Mouse (Mus musculus) cortical plate, adult 2 months (tissue): ENCODE measurements around the gene H2-T24.
"Not testable (repeated sequence)": the region's sequence is repeated elsewhere in the genome, so short reads cannot be mapped to it uniquely, and the experiment has no call there.

Source experiments
- CTCF ChIP-seq: fragments of 200-500 bp; IDR thresholded peaks from 2 replicates; pipeline ENCODE4 v1.5.1; 2011; ENCODE audit warnings: mild to moderate bottlenecking, control low read depth, low read length; ENCODE audit not compliant: insufficient read depth; ENCODE audit errors: extremely low read depth
- POLR2A ChIP-seq: fragments of 200-500 bp; IDR thresholded peaks from 2 replicates; pipeline ENCODE4 v1.6.1; 2011; ENCODE audit warnings: mild to moderate bottlenecking, low read length, control low read depth; ENCODE audit not compliant: insufficient read depth; ENCODE audit errors: extremely low read depth

DNA sequence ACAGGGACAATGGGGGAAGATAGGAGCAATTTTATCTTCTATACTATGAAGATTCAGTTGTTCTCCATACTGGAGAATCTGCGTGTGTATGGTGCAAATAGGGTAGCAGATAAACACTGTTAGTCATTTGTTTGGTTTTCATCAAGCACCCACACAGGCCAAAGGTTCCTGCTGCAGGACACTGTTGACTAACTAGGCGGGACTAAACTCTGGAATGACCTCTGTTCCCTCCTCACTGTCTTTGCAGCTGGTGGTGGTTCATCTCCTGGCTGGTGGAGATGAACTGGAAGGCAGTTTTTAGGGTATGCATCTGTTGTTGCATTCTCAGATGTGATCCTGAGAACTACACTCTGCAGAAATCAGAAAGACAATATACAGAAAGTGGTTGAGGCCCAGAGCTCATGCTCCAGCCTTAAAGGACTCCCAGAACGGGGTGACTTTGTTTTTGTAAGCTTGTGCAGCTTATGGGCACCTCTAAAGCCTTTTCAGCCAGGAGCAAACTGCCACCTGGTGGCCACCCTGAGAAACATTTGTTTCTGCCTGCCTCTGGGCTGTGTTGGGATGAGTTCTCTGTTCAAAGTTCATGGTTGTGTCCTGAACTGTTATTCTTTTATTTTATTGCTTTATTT lies 14.8 kb upstream of the H2-T24 start:
- peak; percentile 34 for TF ChIP-seq CTCF
- TF ChIP-seq POLR2A, result not testable (repeated sequence)
